Mouse (Mus musculus): Measurements from ENCODE around the gene Id3. TPM values are rescaled to one million over a fixed set of nuclear protein-coding genes. Genes with fewer than 3 reads are reported as not detected.

Gene Id3
- polyA plus RNA-seq, 1 experiment from 2014 or later, result 208 TPM

DNA sequence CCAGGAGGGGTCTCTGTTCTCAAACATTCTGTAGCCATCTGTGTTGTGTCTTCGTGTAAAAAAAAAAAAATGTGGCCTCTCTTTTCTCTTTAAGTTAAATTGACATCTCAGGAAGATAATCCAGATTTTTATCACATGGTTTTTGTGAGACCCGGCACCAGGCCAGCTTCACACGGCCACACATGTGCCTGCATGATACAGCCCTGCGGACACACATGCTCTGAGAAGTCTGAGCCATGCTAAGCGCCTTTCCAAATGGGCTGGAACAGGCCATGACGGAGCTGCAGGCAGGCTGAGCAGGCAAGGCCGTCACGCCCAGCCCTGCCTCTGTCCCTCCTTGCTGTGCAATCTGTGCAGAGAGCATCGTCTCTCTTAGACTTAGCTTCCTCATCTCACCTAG is 11.2 kb downstream of the Id3 start:
- ATAC-seq (ENCODE audit: low FRiP score, low read depth), result no peak
- Histone ChIP-seq H3K4me3 (no peak overlapping the region), H3K36me3 (no peaks in the 10 kb centered on the region), H3K4me1 (replicated peaks) (peaks cover under 1% of the 10 kb centered on the region; the same call in 1 of the 2 replicates), H3K4me2 (no peak overlapping the region), H3K9ac (no peak overlapping the region), H3K27me3 (no peaks in the 10 kb centered on the region), H3K9me3 (no peaks in the 10 kb centered on the region), H3K27ac (replicated peaks) (no peak overlapping the region)
- 64% methylated on average over 9 of the region's 9 CpGs for WGBS

DNA sequence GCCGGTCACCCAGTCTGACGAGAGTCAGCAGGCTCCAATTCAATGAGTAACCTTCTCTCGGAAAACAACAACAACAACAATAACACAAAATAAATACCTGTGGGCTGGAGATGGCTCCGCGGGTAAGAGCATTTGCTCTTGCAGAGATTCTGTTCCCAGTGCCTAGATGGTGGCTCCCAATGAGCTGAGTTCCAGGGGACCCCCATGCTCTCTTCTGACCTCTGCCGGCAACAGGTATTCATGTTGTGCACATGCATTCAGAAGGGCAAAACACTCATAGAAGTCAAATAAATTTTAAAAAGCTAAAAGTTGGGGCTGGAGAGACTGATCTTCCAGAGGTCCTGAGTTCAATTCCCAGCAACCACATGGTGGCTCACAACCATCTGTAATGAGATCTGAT is 15.2 kb downstream of the Id3 start:
- no peak overlapping the region for H3K4me2 ChIP-seq
- H3K27ac ChIP-seq (replicated peaks), result no peak overlapping the region
- H3K9me3 ChIP-seq, result no peaks in the 10 kb centered on the region
- WGBS, result 75% methylated on average over 6 of the region's 6 CpGs
- ATAC-seq (ENCODE audit: low FRiP score, low read depth), result no peak
- no peak overlapping the region for H3K9ac ChIP-seq
- H3K4me1 ChIP-seq (replicated peaks), result peaks cover 12% of the 10 kb centered on the region
- no peaks in the 10 kb centered on the region for H3K36me3 ChIP-seq
- H3K4me3 ChIP-seq, result no peak overlapping the region
- no peaks in the 10 kb centered on the region for H3K27me3 ChIP-seq

DNA sequence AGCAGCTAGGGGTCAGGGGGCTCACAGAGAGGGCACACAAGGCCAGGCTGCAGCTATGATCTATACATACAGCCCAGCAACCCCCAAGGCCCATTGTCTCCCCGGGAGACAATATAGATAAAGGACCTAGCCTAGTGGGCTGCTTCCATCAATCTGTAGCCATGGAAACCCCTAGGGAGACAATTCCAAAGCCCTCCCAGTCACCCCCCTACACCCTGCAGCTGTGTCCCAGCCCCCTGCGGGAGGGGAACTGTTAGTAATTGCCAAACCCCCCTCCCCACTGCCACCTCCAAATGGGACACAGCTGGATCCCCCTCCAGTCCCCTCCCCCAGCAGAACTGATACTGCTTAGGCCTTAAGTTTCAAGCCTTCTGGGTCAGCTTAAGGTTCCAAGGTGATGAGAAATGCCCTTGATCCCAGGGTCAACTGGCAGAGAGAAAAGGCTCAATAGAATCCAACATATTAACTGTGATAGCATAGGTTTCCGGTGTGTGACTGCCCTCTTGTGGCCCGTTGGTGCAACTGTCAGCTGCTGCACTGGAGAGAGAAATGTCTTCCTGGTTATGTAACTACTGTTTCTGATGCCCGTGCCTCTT is 16.6 kb downstream of the Id3 start:
- ATAC-seq (ENCODE audit: low FRiP score, low read depth), result peak; percentile 66
- Histone ChIP-seq H3K4me1 (replicated peaks) (peaks cover 12% of the 10 kb centered on the region), H3K9me3 (no peaks in the 10 kb centered on the region), H3K36me3 (no peaks in the 10 kb centered on the region), H3K27ac (replicated peaks) (no peak overlapping the region), H3K9ac (no peak overlapping the region), H3K4me3 (no peak overlapping the region), H3K27me3 (no peaks in the 10 kb centered on the region), H3K4me2 (no peak overlapping the region)
- WGBS, result 6% methylated on average over 5 of the region's 5 CpGs

DNA sequence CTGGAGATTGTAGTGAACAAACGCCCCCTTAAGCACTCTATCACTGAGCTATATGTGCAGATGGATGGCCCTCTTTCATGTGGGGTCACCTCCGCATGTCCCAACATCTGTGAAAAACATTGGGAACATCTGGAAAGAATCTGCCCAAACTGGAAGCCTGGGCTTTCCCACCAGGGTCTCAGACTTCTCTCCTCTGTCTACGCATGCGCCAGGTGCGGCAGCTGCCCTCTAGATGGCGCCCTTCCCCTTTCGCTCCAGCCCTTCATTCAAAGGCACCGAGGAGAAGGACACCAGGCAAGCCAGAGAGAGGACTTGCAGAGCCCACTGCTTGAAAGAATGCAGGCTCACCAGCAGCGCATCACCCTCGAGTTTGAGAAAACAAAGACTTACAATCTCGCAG is 20.2 kb downstream of the Id3 start:
- H3K4me3 ChIP-seq, result no peak overlapping the region
- H3K9ac ChIP-seq, result no peak overlapping the region
- H3K4me2 ChIP-seq, result peak overlapping the region; percentile 26
- under 1% methylated on average over 11 of the region's 11 CpGs for WGBS
- H3K27ac ChIP-seq (replicated peaks), result no peak overlapping the region
- no peaks in the 10 kb centered on the region for H3K36me3 ChIP-seq
- H3K9me3 ChIP-seq, result no peaks in the 10 kb centered on the region
- no peaks in the 10 kb centered on the region for H3K27me3 ChIP-seq
- H3K4me1 ChIP-seq (replicated peaks), result peaks cover 12% of the 10 kb centered on the region
- ATAC-seq (ENCODE audit: low FRiP score, low read depth), result peak; percentile 49; the same call in 1 of the 2 replicates

DNA sequence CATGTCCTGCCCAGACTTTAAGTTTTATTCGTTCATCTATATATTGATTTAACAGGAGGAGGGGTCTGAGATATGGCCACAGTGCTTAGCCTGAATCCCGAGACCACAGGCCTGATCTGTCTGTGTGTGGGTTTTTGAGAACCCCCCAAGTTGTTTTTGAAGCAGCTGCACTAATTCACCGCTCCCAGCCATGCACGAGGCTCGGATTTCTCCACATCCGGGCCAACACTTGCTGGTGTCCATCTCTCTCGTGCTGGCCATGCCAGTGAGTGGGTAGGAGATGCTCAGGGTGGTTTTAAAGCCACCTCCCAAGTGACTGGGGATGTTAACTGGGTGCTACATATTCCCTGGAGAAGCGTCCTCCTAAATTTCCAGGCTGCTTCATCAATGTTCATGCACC is 21.7 kb downstream of the Id3 start:
- Histone ChIP-seq H3K27ac (replicated peaks) (no peak overlapping the region), H3K4me1 (replicated peaks) (peaks cover 6% of the 10 kb centered on the region), H3K9me3 (no peaks in the 10 kb centered on the region), H3K36me3 (no peaks in the 10 kb centered on the region), H3K9ac (no peak overlapping the region), H3K4me2 (no peak overlapping the region), H3K27me3 (no peaks in the 10 kb centered on the region), H3K4me3 (no peak overlapping the region)
- 87% methylated on average over 8 of the region's 8 CpGs for WGBS
- ATAC-seq (ENCODE audit: low FRiP score, low read depth), result no peak

DNA sequence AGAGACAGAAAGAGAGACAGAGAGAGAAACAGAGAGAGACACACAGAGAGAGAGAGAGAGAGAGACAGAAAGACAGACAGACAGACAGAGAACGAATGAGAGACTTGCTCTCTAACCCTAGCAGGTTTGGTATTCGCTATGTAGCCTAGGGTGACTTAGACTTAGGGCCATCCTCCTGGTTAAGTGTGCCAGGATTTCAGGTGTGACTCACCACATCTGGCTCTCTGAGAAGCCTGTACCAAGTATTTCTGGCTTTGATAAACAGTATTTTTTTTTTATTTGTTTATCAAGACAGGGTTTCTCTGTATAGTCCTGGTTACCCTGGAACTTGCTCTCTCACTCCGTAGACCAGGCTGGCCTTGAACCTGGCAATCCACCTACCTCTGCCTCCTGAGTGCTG is 24.4 kb downstream of the Id3 start:
- ATAC-seq (ENCODE audit: low FRiP score, low read depth), result no peak
- Histone ChIP-seq H3K4me2 (no peak overlapping the region), H3K9ac (no peak overlapping the region), H3K36me3 (no peaks in the 10 kb centered on the region), H3K27me3 (no peaks in the 10 kb centered on the region), H3K9me3 (no peaks in the 10 kb centered on the region), H3K27ac (replicated peaks) (no peak overlapping the region), H3K4me1 (replicated peaks) (peaks cover 9% of the 10 kb centered on the region), H3K4me3 (no peak overlapping the region)
- WGBS, result 80% methylated on average over 3 of the region's 3 CpGs

DNA sequence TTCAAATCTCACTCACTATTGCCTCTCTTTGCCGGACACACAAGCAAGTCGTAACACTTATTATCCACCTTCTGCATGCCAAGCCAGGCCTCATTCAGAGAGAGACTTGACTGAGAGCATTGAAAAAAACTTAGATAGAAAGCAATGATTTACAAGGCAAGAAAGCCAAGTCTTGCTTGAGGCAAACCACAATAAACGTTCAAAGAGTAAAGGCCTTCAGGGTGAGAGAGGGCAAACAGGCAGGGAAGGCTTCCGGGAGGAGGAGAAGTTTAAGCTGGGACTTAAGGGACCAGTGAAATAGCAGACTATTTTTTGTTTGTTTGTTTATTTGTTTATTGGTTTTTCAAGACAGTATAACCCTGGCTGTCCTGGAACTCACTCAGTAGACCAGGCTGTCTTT is 27.1 kb downstream of the Id3 start:
- WGBS, result 85% methylated on average over 4 of the region's 4 CpGs
- Histone ChIP-seq H3K9me3 (no peaks in the 10 kb centered on the region), H3K9ac (no peak overlapping the region), H3K36me3 (no peaks in the 10 kb centered on the region), H3K4me1 (replicated peaks) (peaks cover 16% of the 10 kb centered on the region), H3K27me3 (no peaks in the 10 kb centered on the region), H3K27ac (replicated peaks) (no peak overlapping the region), H3K4me2 (no peak overlapping the region), H3K4me3 (no peak overlapping the region)
- no peak for ATAC-seq (ENCODE audit: low FRiP score, low read depth)

DNA sequence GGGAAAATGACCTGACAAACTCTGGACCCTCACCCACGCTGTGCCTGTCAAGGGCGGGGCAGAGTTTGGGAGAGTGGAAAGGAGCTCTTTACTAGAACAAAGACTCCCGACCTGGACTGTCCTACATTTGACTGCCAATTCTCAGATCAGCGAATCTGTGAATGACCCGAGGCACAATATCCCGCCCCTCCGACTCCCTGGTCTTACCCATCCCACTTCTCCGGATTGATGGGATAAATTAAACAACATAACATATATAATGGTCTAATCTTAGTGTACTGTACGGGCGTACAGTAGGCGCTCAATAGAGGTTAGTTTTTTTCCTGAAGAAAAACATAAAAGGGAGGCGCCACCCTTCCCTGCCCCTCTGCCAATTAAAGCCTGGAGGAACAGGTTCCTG is 28.2 kb downstream of the Id3 start:
- no peaks in the 10 kb centered on the region for H3K36me3 ChIP-seq
- whole genome bisulfite sequencing, result 13% methylated on average over 12 of the region's 12 CpGs
- no peak overlapping the region for H3K27ac ChIP-seq (replicated peaks)
- H3K4me1 ChIP-seq (replicated peaks), result peaks cover 16% of the 10 kb centered on the region
- peak overlapping the region; percentile 60 for H3K4me3 ChIP-seq
- no peaks in the 10 kb centered on the region for H3K9me3 ChIP-seq
- no peak overlapping the region for H3K9ac ChIP-seq
- ATAC-seq (ENCODE audit: low FRiP score, low read depth), result no peak
- no peaks in the 10 kb centered on the region for H3K27me3 ChIP-seq
- H3K4me2 ChIP-seq, result peak overlapping the region; percentile 100

DNA sequence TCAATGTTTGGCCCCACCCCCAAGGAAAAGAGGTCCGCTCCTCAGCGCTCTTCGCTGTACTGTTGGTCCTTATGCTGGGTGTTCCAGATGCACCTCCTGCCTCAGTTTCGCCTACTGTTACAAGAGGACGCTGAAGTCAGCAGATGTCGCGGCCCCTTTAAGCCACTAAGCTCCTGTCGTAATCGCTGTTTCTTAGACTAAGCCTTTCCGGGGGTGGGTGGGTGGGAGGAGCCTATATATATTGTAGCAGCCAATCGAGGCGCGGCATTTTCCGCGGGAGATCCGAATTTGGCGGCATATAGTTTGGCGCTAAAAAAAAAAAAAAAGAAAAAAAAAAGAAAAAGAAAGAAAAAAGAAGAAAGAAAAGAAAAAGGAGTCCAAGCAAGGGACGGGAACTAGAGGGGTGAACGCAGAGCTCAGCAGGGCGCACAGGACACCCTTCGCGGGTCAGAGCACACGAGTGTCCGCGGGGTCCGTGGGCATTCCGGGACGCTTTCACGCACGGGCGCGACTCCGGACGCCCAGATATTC is 28.8 kb downstream of the Id3 start, which contains the start of gene E2f2:
Gene E2f2 (plus strand): TSS at position 384 of the 531 bp plus-strand sequence.
- H3K9ac ChIP-seq, result peak within 1 kb of the TSS; percentile 52
- peak within 1 kb of the TSS; percentile 60 for H3K4me3 ChIP-seq
- H3K9me3 ChIP-seq, result no peaks in the 10 kb centered on the region
- H3K27me3 ChIP-seq, result no peaks in the 10 kb centered on the region
- H3K27ac ChIP-seq (replicated peaks), result peak within 1 kb of the TSS; percentile 50; the same call in 1 of the 2 replicates
- peaks cover 18% of the 10 kb centered on the region for H3K4me1 ChIP-seq (replicated peaks)
- no peaks in the 10 kb centered on the region for H3K36me3 ChIP-seq
- 0% methylated on average over 35 of the region's 35 CpGs for WGBS
- ATAC-seq (ENCODE audit: low FRiP score, low read depth), result peak; percentile 69; the same call in 1 of the 2 replicates
- H3K4me2 ChIP-seq, result peak within 1 kb of the TSS; percentile 100

DNA sequence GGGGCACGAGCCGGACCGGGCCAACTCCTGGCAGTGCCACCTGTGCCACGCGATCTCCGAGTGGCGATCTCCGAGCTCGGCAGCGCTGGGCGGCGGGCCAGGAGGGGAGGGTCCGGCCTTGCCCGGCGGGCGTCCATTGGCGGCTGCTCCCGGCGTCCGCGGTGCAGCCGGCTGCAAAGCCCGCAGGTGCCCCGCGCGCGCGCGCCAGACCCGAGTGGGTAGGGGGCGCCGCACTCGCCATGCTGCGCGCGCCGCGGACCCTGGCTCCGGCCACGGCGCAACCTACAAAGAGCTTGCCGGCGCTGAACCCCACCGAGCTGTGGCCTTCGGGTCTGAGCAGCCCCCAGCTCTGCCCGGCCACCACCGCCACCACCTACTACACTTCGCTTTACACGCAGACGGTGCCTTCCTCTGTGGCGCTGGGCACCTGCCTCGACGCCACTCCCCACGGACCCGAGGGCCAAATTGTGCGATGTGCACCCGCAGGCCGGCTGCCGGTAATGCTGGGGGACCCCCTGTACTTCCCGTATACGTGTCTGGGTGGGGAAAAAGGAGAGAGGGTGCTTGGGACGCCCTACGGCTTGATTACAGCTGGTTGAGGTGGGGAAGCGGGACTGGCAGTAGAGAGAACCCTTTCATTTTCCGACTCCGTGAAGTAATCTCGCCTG is 29.4 kb downstream of the Id3 start:
- 0 out of 2 replicates have a peak, but pooled peaks have one; percentile 32 for ATAC-seq (ENCODE audit: low FRiP score, low read depth)
- no peaks in the 10 kb centered on the region for H3K9me3 ChIP-seq
- H3K9ac ChIP-seq, result peak overlapping the region; percentile 30; the same call in 1 of the 2 replicates
- H3K36me3 ChIP-seq, result no peaks in the 10 kb centered on the region
- H3K27me3 ChIP-seq, result no peaks in the 10 kb centered on the region
- H3K4me1 ChIP-seq (replicated peaks), result peaks cover 24% of the 10 kb centered on the region
- H3K4me2 ChIP-seq, result peak overlapping the region; percentile 100
- peak overlapping the region; percentile 60 for H3K4me3 ChIP-seq
- peak overlapping the region; percentile 50; the same call in 1 of the 2 replicates for H3K27ac ChIP-seq (replicated peaks)
- under 1% methylated on average over 56 of the region's 67 CpGs for WGBS

DNA sequence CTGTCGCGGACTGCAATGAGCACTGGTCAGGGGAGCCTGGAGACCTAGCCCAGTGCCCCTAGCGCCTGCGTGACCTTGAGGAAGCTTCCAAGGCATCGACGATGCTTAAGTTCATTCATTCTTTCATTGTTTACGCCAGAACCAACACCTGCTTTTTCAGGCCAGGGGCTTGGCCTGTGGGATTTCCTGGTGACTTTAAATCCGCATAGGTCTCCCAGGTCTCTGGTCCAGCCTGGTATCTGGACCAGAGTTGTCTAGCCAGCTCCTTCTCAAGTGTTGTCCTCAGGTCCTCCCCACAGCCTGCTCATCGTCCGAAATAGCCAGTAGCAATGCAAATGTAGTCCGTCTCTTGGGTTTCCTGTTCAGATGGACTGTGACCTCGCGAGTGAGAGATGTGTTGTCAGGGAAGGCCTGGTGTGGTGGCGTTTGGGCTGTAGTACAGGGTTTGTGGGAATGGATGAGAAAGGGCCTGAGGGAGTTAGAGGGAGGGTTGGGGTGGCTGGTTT is 30.0 kb downstream of the Id3 start:
- WGBS, result 4% methylated on average over 14 of the region's 14 CpGs
- Histone ChIP-seq H3K27ac (replicated peaks) (no peak overlapping the region), H3K27me3 (no peaks in the 10 kb centered on the region), H3K4me2 (peak overlapping the region; percentile 100), H3K4me3 (peak overlapping the region; percentile 60), H3K9me3 (no peaks in the 10 kb centered on the region), H3K9ac (no peak overlapping the region), H3K4me1 (replicated peaks) (peaks cover 28% of the 10 kb centered on the region), H3K36me3 (no peaks in the 10 kb centered on the region)
- ATAC-seq (ENCODE audit: low FRiP score, low read depth), result no peak
